ENCODE assay signal across 15 mouse cellular contexts in the genomic region with DNA sequence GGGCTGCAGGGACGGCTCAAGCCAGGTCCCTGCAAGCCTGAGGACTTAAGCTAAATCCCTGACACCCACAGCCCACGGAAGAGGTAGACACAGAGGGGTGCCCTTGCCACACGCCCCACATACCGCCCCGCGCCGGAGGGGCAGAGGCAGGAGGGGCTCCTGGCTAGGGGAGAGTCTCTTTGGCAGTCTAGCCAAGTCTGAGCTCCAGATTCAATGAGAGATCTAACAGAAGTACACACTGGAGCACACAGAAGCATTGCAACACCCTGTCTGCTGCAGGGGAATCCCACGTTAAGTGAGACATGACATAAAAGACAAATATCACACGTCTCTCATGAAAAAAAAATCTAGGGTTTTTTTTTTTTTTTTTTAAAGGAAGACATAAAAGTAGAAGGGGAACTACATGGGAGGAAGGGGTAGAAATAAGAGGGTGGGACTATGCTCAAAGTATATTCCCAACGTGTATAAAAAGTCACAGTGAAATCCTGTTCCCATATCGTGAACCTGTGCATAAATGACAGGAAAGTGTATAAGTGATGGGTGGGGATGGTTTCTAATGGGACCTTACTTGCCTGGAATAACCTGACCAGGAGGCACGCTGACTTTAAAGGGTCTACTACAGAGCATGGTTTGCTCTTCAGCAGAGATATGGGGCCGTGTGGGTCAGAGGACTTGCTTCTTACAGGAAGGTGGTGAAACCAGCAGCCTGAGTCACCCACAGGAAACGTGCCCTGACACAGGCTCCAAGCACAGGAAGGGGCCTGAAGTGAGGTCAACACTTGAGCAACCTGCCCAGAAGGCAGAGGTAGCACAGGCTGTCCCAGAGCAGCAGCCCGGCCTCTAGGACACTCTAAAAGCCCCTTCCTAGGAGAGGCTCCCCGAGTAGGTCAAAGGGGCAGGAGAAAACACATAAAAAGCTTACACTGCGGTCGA. TPM values are rescaled to one million over a fixed set of nuclear protein-coding genes. Genes with fewer than 3 reads are reported as not detected.
DNase-seq lines count a peak whose midpoint lies in the region; ATAC-seq and TF ChIP-seq lines count a peak whose summit lies in the region.
"Had no signal": no experiment of that assay in that cellular context is flagged by ENCODE, and none has a peak within 500 bp of the region (broad histone marks: within the 10 kb centered on the region; RNA-seq: fewer than 3 reads in every experiment).

No protein-coding gene starts in this region.

- H3K27ac ChIP-seq in intestine, postnatal 0 days (ENCODE audit: low read depth, low read length): 0 out of 2 replicates have a peak overlapping the region, but pooled peaks have one; percentile 28
- H3K27ac ChIP-seq in intestine, embryonic 15.5 days: no peak overlapping the region
- H3K27ac ChIP-seq in liver, postnatal 0 days (ENCODE audit: low read depth): peak overlapping the region; percentile 87
- H3K27ac ChIP-seq in midbrain, embryonic 13.5 days: no peak overlapping the region
- H3K27ac ChIP-seq: embryonic facial prominence, embryonic 10.5 days; forebrain, embryonic 12.5 days; midbrain, embryonic 15.5 days had no signal

- 0 out of 2 replicates have a peak, but pooled peaks have one; percentile 10 for TF ChIP-seq EP300 in liver, postnatal 0 days (IDR thresholded peaks at IDR 0.05; ENCODE audit: low read depth)

- H3K9me3 ChIP-seq in intestine, postnatal 0 days (ENCODE audit: control insufficient read depth): no peaks in the 10 kb centered on the region
- H3K9me3 ChIP-seq in intestine, embryonic 15.5 days: no peaks in the 10 kb centered on the region
- no peaks in the 10 kb centered on the region for H3K9me3 ChIP-seq in liver, postnatal 0 days (ENCODE audit: low read length)
- H3K9me3 ChIP-seq in midbrain, embryonic 13.5 days: no peaks in the 10 kb centered on the region
- H3K9me3 ChIP-seq: embryonic facial prominence, embryonic 10.5 days; forebrain, embryonic 12.5 days; G1E; midbrain, embryonic 15.5 days had no signal

- peak; percentile 27 to 28 for DNase-seq in B cell, adult 2 months
- peak; percentile 61 for DNase-seq in liver, postnatal 0 days
- no peak for DNase-seq in ovary, postnatal 10 days (ENCODE audit: low spot score)
- DNase-seq in cerebellum, adult 11 months: no peak
- DNase-seq: gastrocnemius, postnatal 25 days; heart, postnatal 10 days; thymus, postnatal 25 days had no signal

- no peak overlapping the region for H3K9ac ChIP-seq in intestine, postnatal 0 days (ENCODE audit: low read depth, low read length)
- no peak overlapping the region for H3K9ac ChIP-seq in intestine, embryonic 15.5 days
- no peak overlapping the region for H3K9ac ChIP-seq in liver, postnatal 0 days (replicated peaks)
- H3K9ac ChIP-seq in midbrain, embryonic 13.5 days (replicated peaks): no peak overlapping the region
- H3K9ac ChIP-seq: forebrain, embryonic 12.5 days; midbrain, embryonic 15.5 days had no signal

- H3K27me3 ChIP-seq in intestine, postnatal 0 days (replicated peaks; ENCODE audit: control insufficient read depth, insufficient read depth, low read length): no peaks in the 10 kb centered on the region
- H3K27me3 ChIP-seq in intestine, embryonic 15.5 days (replicated peaks): no peaks in the 10 kb centered on the region
- H3K27me3 ChIP-seq in liver, postnatal 0 days (ENCODE audit: insufficient read depth, low read length): no peaks in the 10 kb centered on the region
- no peaks in the 10 kb centered on the region for H3K27me3 ChIP-seq in midbrain, embryonic 13.5 days
- H3K27me3 ChIP-seq: forebrain, embryonic 12.5 days; midbrain, embryonic 15.5 days had no signal

- H3K4me2 ChIP-seq in intestine, postnatal 0 days (replicated peaks; ENCODE audit: low read depth): no peak overlapping the region
- no peak overlapping the region for H3K4me2 ChIP-seq in intestine, embryonic 15.5 days (replicated peaks)
- peak overlapping the region; percentile 50 for H3K4me2 ChIP-seq in liver, postnatal 0 days (ENCODE audit: low read depth, low read length)
- H3K4me2 ChIP-seq in midbrain, embryonic 13.5 days (replicated peaks): no peak overlapping the region
- H3K4me2 ChIP-seq: forebrain, embryonic 12.5 days; midbrain, embryonic 15.5 days had no signal

- WGBS in intestine, postnatal 0 days: 84% methylated on average over 18 of the region's 18 CpGs
- whole genome bisulfite sequencing in intestine, embryonic 15.5 days: 86% methylated on average over 18 of the region's 18 CpGs
- 50% methylated on average over 18 of the region's 18 CpGs for WGBS in liver, postnatal 0 days (ENCODE audit: insufficient replicate concordance)
- WGBS in midbrain, embryonic 13.5 days: 93% methylated on average over 18 of the region's 18 CpGs

- no peak for ATAC-seq in intestine, postnatal 0 days
- no peak for ATAC-seq in intestine, embryonic 15.5 days
- peak; percentile 79 for ATAC-seq in activated CD4-positive, CD25-positive, alpha-beta regulatory T cell, adult 4 months
- peak; percentile 40 for ATAC-seq in liver, postnatal 0 days
- ATAC-seq in midbrain, embryonic 13.5 days: no peak
- ATAC-seq: midbrain, embryonic 15.5 days had no signal

- H3K4me1 ChIP-seq in intestine, postnatal 0 days (replicated peaks; ENCODE audit: control insufficient read depth, insufficient read depth, low read length): 0 out of 2 replicates have a peak, but pooled peaks cover 4% of the 10 kb centered on the region
- H3K4me1 ChIP-seq in intestine, embryonic 15.5 days (replicated peaks): peaks cover 48% of the 10 kb centered on the region
- H3K4me1 ChIP-seq in liver, postnatal 0 days (ENCODE audit: insufficient read depth): peaks cover 75% of the 10 kb centered on the region
- H3K4me1 ChIP-seq in midbrain, embryonic 13.5 days (replicated peaks): peaks cover 31% of the 10 kb centered on the region

- H3K36me3 ChIP-seq in intestine, postnatal 0 days (ENCODE audit: control insufficient read depth, insufficient read depth): no peaks in the 10 kb centered on the region
- H3K36me3 ChIP-seq in intestine, embryonic 15.5 days: no peaks in the 10 kb centered on the region
- H3K36me3 ChIP-seq in liver, postnatal 0 days (replicated peaks; ENCODE audit: insufficient read depth, low read length): peaks cover 3% of the 10 kb centered on the region; the same call in 1 of the 2 replicates
- peaks cover under 1% of the 10 kb centered on the region; the same call in 1 of the 2 replicates for H3K36me3 ChIP-seq in midbrain, embryonic 13.5 days
- H3K36me3 ChIP-seq: forebrain, embryonic 12.5 days; G1E; midbrain, embryonic 15.5 days had no signal

- no peak for TF ChIP-seq CTCF in intestine, postnatal 0 days (IDR thresholded peaks at IDR 0.05; ENCODE audit: low read depth)
- TF ChIP-seq CTCF in liver, postnatal 0 days (IDR thresholded peaks at IDR 0.05; ENCODE audit: low read depth): no peak

- H3K4me3 ChIP-seq in intestine, postnatal 0 days (ENCODE audit: low read depth, low read length): no peak overlapping the region
- H3K4me3 ChIP-seq in intestine, embryonic 15.5 days (replicated peaks): no peak overlapping the region
- H3K4me3 ChIP-seq in liver, postnatal 0 days (ENCODE audit: low read depth, low read length): no peak overlapping the region
- no peak overlapping the region for H3K4me3 ChIP-seq in midbrain, embryonic 13.5 days (replicated peaks)
- H3K4me3 ChIP-seq: embryonic facial prominence, embryonic 10.5 days; forebrain, embryonic 12.5 days; midbrain, embryonic 15.5 days had no signal

RNA-seq across cellular contexts. Expression of a gene that starts 17.6 kb away (rescaled TPM):
- 13.2 and 13.7 TPM in 2 replicates for polyA plus RNA-seq in intestine, postnatal 0 days (2015; fragmentation: Nextera tagmentation; extraction: Ambion mirVana)
- polyA plus RNA-seq in intestine, embryonic 15.5 days (2015; fragmentation: Nextera tagmentation; extraction: Ambion mirVana): 18.1 and 20.3 TPM in 2 replicates
- polyA plus RNA-seq in activated CD4-positive, CD25-positive, alpha-beta regulatory T cell, adult 4 months (2017; shearing (Covaris generic)): 10 to 100 TPM; 12.1 to 12.4 TPM
- 5.7 and 6.9 TPM in 2 replicates for polyA plus RNA-seq in liver, postnatal 0 days (2015; fragmentation: Nextera tagmentation; extraction: Ambion mirVana)
- polyA plus RNA-seq in midbrain, embryonic 13.5 days (2015; fragmentation: Nextera tagmentation; extraction: Ambion mirVana): 8.0 and 8.6 TPM in 2 replicates
- polyA plus RNA-seq: G1E had no signal

Comparison
In these comparisons a context has a peak if more than half of its experiments do, and no peak if none do; other contexts are left out.
1. H3K27ac ChIP-seq: peak in intestine, postnatal 0 days (single experiment) and liver, postnatal 0 days (single experiment); none in intestine, embryonic 15.5 days (single experiment) and midbrain, embryonic 13.5 days (single experiment).
2. ATAC-seq: peak in activated CD4-positive, CD25-positive, alpha-beta regulatory T cell, adult 4 months (single experiment) and liver, postnatal 0 days (single experiment); none in intestine, postnatal 0 days (single experiment), intestine, embryonic 15.5 days (single experiment) and midbrain, embryonic 13.5 days (single experiment).
3. DNase-seq: peak in B cell, adult 2 months (2 of 2) and liver, postnatal 0 days (single experiment); none in ovary, postnatal 10 days (single experiment) and cerebellum, adult 11 months (single experiment).